Comparison of ENCODE assay signal across 23 mouse cellular contexts in genomic region chrX:166576111-166576510, GRCm38 (mm10). TPM values are rescaled to one million over a fixed set of nuclear protein-coding genes. Genes with fewer than 3 reads are reported as not detected.
DNase-seq lines count a peak whose midpoint lies in the region; ATAC-seq and TF ChIP-seq lines count a peak whose summit lies in the region.
"Had no signal": no experiment of that assay in that cellular context is flagged by ENCODE, and none has a peak within 500 bp of the region (broad histone marks: within the 10 kb centered on the region; RNA-seq: fewer than 3 reads in every experiment).

No protein-coding gene starts in this region.

- H3K27ac ChIP-seq in embryonic facial prominence, embryonic 12.5 days: peak overlapping the region; percentile 30; the same call in 1 of the 2 replicates
- no peak overlapping the region for H3K27ac ChIP-seq in embryonic facial prominence, embryonic 14.5 days (replicated peaks; ENCODE audit: low read depth, low read length)
- peak overlapping the region; percentile 86 for H3K27ac ChIP-seq in embryonic fibroblast, embryonic 13.5 days (ENCODE audit: insufficient read depth, low read length)
- H3K27ac ChIP-seq: forebrain, embryonic 13.5 days; forebrain, embryonic 15.5 days had no signal

- no peak overlapping the region for H3K4me3 ChIP-seq in embryonic facial prominence, embryonic 12.5 days
- no peak overlapping the region for H3K4me3 ChIP-seq in embryonic facial prominence, embryonic 14.5 days (ENCODE audit: low read depth, low read length)
- H3K4me3 ChIP-seq in embryonic fibroblast, embryonic 13.5 days (ENCODE audit: insufficient read depth, low read length): no peak overlapping the region
- H3K4me3 ChIP-seq: forebrain, embryonic 13.5 days; forebrain, embryonic 15.5 days had no signal

- no peaks in the 10 kb centered on the region for H3K36me3 ChIP-seq in embryonic facial prominence, embryonic 12.5 days
- no peaks in the 10 kb centered on the region for H3K36me3 ChIP-seq in embryonic facial prominence, embryonic 14.5 days (ENCODE audit: control insufficient read depth, insufficient read depth, low read length)
- H3K36me3 ChIP-seq: forebrain, embryonic 15.5 days had no signal

- 36% methylated on average over 1 of the region's 1 CpGs for WGBS in embryonic facial prominence, embryonic 12.5 days
- WGBS in embryonic facial prominence, embryonic 14.5 days: 35% methylated on average over 1 of the region's 1 CpGs

- H3K9ac ChIP-seq in embryonic facial prominence, embryonic 12.5 days: no peak overlapping the region
- no peak overlapping the region for H3K9ac ChIP-seq in embryonic facial prominence, embryonic 14.5 days (ENCODE audit: low read depth, low read length)
- H3K9ac ChIP-seq: forebrain, embryonic 13.5 days; forebrain, embryonic 15.5 days; forebrain, postnatal 0 days had no signal

- no peaks in the 10 kb centered on the region for H3K27me3 ChIP-seq in embryonic facial prominence, embryonic 12.5 days
- H3K27me3 ChIP-seq in embryonic facial prominence, embryonic 14.5 days (replicated peaks; ENCODE audit: control insufficient read depth, insufficient read depth, low read length): 0 out of 2 replicates have a peak, but pooled peaks cover 3% of the 10 kb centered on the region
- H3K27me3 ChIP-seq: forebrain, embryonic 13.5 days; forebrain, embryonic 15.5 days; Patski had no signal

- DNase-seq in NIH3T3 (ENCODE audit: low read depth): peak; percentile 63
- DNase-seq in embryonic facial prominence, embryonic 14.5 days (ENCODE audit: low spot score): peak; percentile 64
- no peak for DNase-seq in layer of hippocampus, postnatal 36 days
- DNase-seq in thymus, postnatal 10 days (ENCODE audit: low spot score in 2 of 2): no peak
- no peak for DNase-seq in adrenal gland, adult 8-10 months
- DNase-seq: adrenal gland, postnatal 14 days; adrenal gland, postnatal 36 days; cerebellum, adult 11-12 months; cerebellum, adult 2 months; cerebellum, adult 9-10 months; cerebellum, postnatal 14 days; cerebellum, postnatal 36 days; embryo, embryonic 11 days; forebrain, postnatal 0 days had no signal

- H3K4me1 ChIP-seq in embryonic facial prominence, embryonic 12.5 days: no peaks in the 10 kb centered on the region
- H3K4me1 ChIP-seq in embryonic facial prominence, embryonic 14.5 days (ENCODE audit: control insufficient read depth, insufficient read depth, low read length): no peaks in the 10 kb centered on the region; the same call in 1 of the 2 replicates
- H3K4me1 ChIP-seq in embryonic fibroblast, embryonic 13.5 days (ENCODE audit: control insufficient read depth, insufficient read depth, low read length): no peaks in the 10 kb centered on the region
- H3K4me1 ChIP-seq: forebrain, embryonic 13.5 days; forebrain, embryonic 15.5 days had no signal

- H3K9me3 ChIP-seq in embryonic facial prominence, embryonic 12.5 days: no peaks in the 10 kb centered on the region
- H3K9me3 ChIP-seq in embryonic facial prominence, embryonic 14.5 days (ENCODE audit: control insufficient read depth, low read length): no peaks in the 10 kb centered on the region
- H3K9me3 ChIP-seq: forebrain, embryonic 13.5 days; forebrain, embryonic 15.5 days had no signal

- no peak for TF ChIP-seq CTCF in embryonic fibroblast, embryonic 13.5 days (IDR thresholded peaks at IDR 0.05; ENCODE audit: borderline replicate concordance, insufficient read depth, low read length)

- H3K4me2 ChIP-seq in embryonic facial prominence, embryonic 12.5 days (replicated peaks): no peak overlapping the region
- H3K4me2 ChIP-seq in embryonic facial prominence, embryonic 14.5 days (ENCODE audit: low read depth, low read length): no peak overlapping the region
- H3K4me2 ChIP-seq: forebrain, embryonic 13.5 days; forebrain, embryonic 15.5 days had no signal

- TF ChIP-seq POLR2A in embryonic fibroblast, embryonic 13.5 days (IDR thresholded peaks at IDR 0.05; ENCODE audit: low read depth, low read length): no peak

- no peak for ATAC-seq in embryonic facial prominence, embryonic 12.5 days (ENCODE audit: insufficient number of reproducible peaks, insufficient read depth, low FRiP score, low TSS enrichment)
- ATAC-seq in embryonic facial prominence, embryonic 14.5 days (ENCODE audit: low read depth): no peak
- ATAC-seq: activated CD4-positive, CD25-positive, alpha-beta regulatory T cell, adult 4 months; forebrain, embryonic 13.5 days; forebrain, embryonic 15.5 days; forebrain, postnatal 0 days; Patski had no signal

RNA-seq across cellular contexts. Expression of gene Egfl6, which starts 9.4 kb away (rescaled TPM):
- 44.7 and 49.8 TPM in 2 replicates for polyA plus RNA-seq in embryonic facial prominence, embryonic 12.5 days (2016; fragmentation: Nextera tagmentation; extraction: Ambion mirVana)
- polyA plus RNA-seq in embryonic facial prominence, embryonic 14.5 days (2014; fragmentation: Nextera tagmentation; extraction: Ambion mirVana): 78.4 and 96.3 TPM in 2 replicates
- polyA plus RNA-seq in embryonic fibroblast, embryonic 13.5 days (2011; ENCODE audit: insufficient read length, low read depth, missing spikeins): 6.0 and 58.7 TPM in 2 replicates
- 1 to 10 TPM; 4.9 TPM for total RNA-seq in layer of hippocampus, postnatal 36 days (2021)
- 10 to 100 TPM; 20.7 to 26.4 (median 24.1) TPM for total RNA-seq in adrenal gland, adult 8-10 months (2022)
- total RNA-seq: common myeloid progenitor, adult 5-6 weeks; MEL had no signal
- polyA plus RNA-seq: activated CD4-positive, CD25-positive, alpha-beta regulatory T cell, adult 4 months; C2C12; Patski had no signal

RNA-seq across cellular contexts. Expression of gene Tceanc, which starts 57.7 kb away (rescaled TPM):
- 10.8 and 11.8 TPM in 2 replicates for polyA plus RNA-seq in embryonic facial prominence, embryonic 12.5 days (2016; fragmentation: Nextera tagmentation; extraction: Ambion mirVana)
- polyA plus RNA-seq in embryonic facial prominence, embryonic 14.5 days (2014; fragmentation: Nextera tagmentation; extraction: Ambion mirVana): 4.8 and 7.1 TPM in 2 replicates
- polyA plus RNA-seq in embryonic fibroblast, embryonic 13.5 days (2011; ENCODE audit: insufficient read length, low read depth, missing spikeins): 2.4 and 5.9 TPM in 2 replicates
- 1 to 10 TPM; 1.3 to 1.8 TPM for total RNA-seq in layer of hippocampus, postnatal 36 days (2021)
- 1 to 10 TPM; 5.9 to 8.4 (median 6.9) TPM for total RNA-seq in adrenal gland, adult 8-10 months (2022)

Comparison
In these comparisons a context has a peak if more than half of its experiments do, and no peak if none do; other contexts are left out.
1. DNase-seq: peak in NIH3T3 (single experiment) and embryonic facial prominence, embryonic 14.5 days (single experiment); none in layer of hippocampus, postnatal 36 days (0 of 2), thymus, postnatal 10 days (0 of 2) and adrenal gland, adult 8-10 months (single experiment).